Mouse (Mus musculus): Measurements from ENCODE around the gene Gadd45b.
A peak's percentile ranks its signal among the peaks of the same experiment; 100 is the strongest.

GRCm38 (mm10) chr10:80946684-80947437, 17.0 kb downstream of the Gadd45b start:
- TF ChIP-seq CTCF (IDR thresholded peaks at IDR 0.05; ENCODE audit: low read depth) (peak; percentile 67), EP300 (IDR thresholded peaks at IDR 0.05; ENCODE audit: low read depth) (no peak)
